Mouse (Mus musculus) embryo, embryonic 11 days (tissue): ENCODE measurements around the gene Ppil6.

Experiments used
- DNase-seq: peaks from one replicate; pipeline ENCODE4 v3.0.0-alpha.2; 2015

The Ppil6 gene

GRCm38 (mm10) chr10:41479961-41480360 is 10.3 kb upstream of the Ppil6 start:
- DNase-seq, result no peak

GRCm38 (mm10) chr10:41480938-41481880 is 9.0 kb upstream of the Ppil6 start:
- DNase-seq, result no peak

GRCm38 (mm10) chr10:41482446-41482845 is 7.8 kb upstream of the Ppil6 start:
- DNase-seq, result no peak

- no peak for DNase-seq
These were observed 4.5 kb upstream of the Ppil6 start for GRCm38 (mm10) chr10:41485778-41486177.

GRCm38 (mm10) chr10:41486506-41487170 is 3.6 kb upstream of the Ppil6 start:
- DNase-seq, result no peak

GRCm38 (mm10) chr10:41488877-41489276 is 1.4 kb upstream of the Ppil6 start:
- no peak for DNase-seq

GRCm38 (mm10) chr10:41489294-41489693 is 945 bp upstream of the Ppil6 start:
- DNase-seq, result no peak

GRCm38 (mm10) chr10:41490518-41490873 is 257 bp downstream of the Ppil6 start:
- no peak for DNase-seq

GRCm38 (mm10) chr10:41491111-41491510 is 872 bp downstream of the Ppil6 start:
- no peak for DNase-seq

GRCm38 (mm10) chr10:41500941-41501340 is 10.7 kb downstream of the Ppil6 start:
- DNase-seq, result no peak

GRCm38 (mm10) chr10:41504996-41505395 is 14.8 kb downstream of the Ppil6 start:
- no peak for DNase-seq

GRCm38 (mm10) chr10:41505446-41505845 is 15.2 kb downstream of the Ppil6 start:
- DNase-seq, result peak; percentile 88

- DNase-seq, result peak; percentile 40
These were observed 18.9 kb downstream of the Ppil6 start for GRCm38 (mm10) chr10:41509160-41509559.

- DNase-seq, result no peak
These were observed 24.1 kb downstream of the Ppil6 start for GRCm38 (mm10) chr10:41514301-41514700.

- DNase-seq, result no peak
These were observed 24.7 kb downstream of the Ppil6 start for GRCm38 (mm10) chr10:41514921-41515320.

GRCm38 (mm10) chr10:41518508-41518980 is 28.3 kb downstream of the Ppil6 start:
- DNase-seq, result peak; percentile 85

GRCm38 (mm10) chr10:41518981-41519618 is 28.9 kb downstream of the Ppil6 start, which contains the start of gene Cd164:
TSS of gene Cd164 (plus strand) at chr10:41519414.
- peak; percentile 97 for DNase-seq

GRCm38 (mm10) chr10:41519640-41520409 is 29.6 kb downstream of the Ppil6 start:
- peak; percentile 75 for DNase-seq

- no peak for DNase-seq
These were observed 30.1 kb downstream of the Ppil6 start for GRCm38 (mm10) chr10:41520410-41520673.

GRCm38 (mm10) chr10:41523386-41523785 is 33.1 kb downstream of the Ppil6 start:
- DNase-seq, result no peak

GRCm38 (mm10) chr10:41525696-41526095 is 35.5 kb downstream of the Ppil6 start:
- DNase-seq, result no peak

GRCm38 (mm10) chr10:41529972-41530371 is 39.7 kb downstream of the Ppil6 start:
- DNase-seq, result no peak

- DNase-seq, result no peak
These were observed 45.8 kb downstream of the Ppil6 start for GRCm38 (mm10) chr10:41535991-41536390.
